Mouse (Mus musculus): ENCODE results near the gene Tmem127. TPM values are rescaled to one million over a fixed set of nuclear protein-coding genes. Genes with fewer than 3 reads are reported as not detected.

The Tmem127 gene
- total RNA-seq, 2 experiments from 2014 or later, result 96.3 to 101 TPM

GRCm38 (mm10) chr2:127310246-127310645 is 62.5 kb downstream of the Tmem127 start:
- no peak for DNase-seq (ENCODE audit: low spot score in 2 of 2)

GRCm38 (mm10) chr2:127310685-127311084 is 63.0 kb downstream of the Tmem127 start:
- DNase-seq (ENCODE audit: low spot score in 2 of 2), result no peak

Other genes with a start within 250 kb of the Tmem127 start
- gene Ap4e1, start 239.2 kb upstream of the Tmem127 start, total RNA-seq (2021), result 10 to 100 TPM; 12.1 to 14.3 TPM
- gene Blvra, start 177.2 kb upstream of the Tmem127 start, total RNA-seq (2021), result 10 to 100 TPM; 16.3 to 19.1 TPM
- gene Ncaph, start 114.0 kb upstream of the Tmem127 start, total RNA-seq (2021), result 1 to 10 TPM; 4.5 to 5.6 TPM
- 1 to 10 TPM; 3.3 to 7.1 TPM for gene Itpripl1, start 104.5 kb upstream of the Tmem127 start, total RNA-seq (2021)
- under 1 TPM; 0.74 to 0.97 TPM for gene 1810024B03Rik, start 39.6 kb upstream of the Tmem127 start, total RNA-seq (2021)
- 10 to 100 TPM; 77.5 to 79.7 TPM for gene Snrnp200, start 39.5 kb upstream of the Tmem127 start, total RNA-seq (2021)
- gene Ciao1, start 92 bp upstream of the Tmem127 start, total RNA-seq (2021), result 10 to 100 TPM; 62.2 to 68.6 TPM
- 100 to 1,000 TPM; 148 to 149 TPM for gene Stard7, start 22.3 kb downstream of the Tmem127 start, total RNA-seq (2021)
- gene Dusp2, start 88.3 kb downstream of the Tmem127 start, total RNA-seq (2021), result 1 to 10 TPM; 2.0 to 3.9 TPM
- not detected for gene Astl, start 90.7 kb downstream of the Tmem127 start, total RNA-seq (2021)
- gene Adra2b, start 115.3 kb downstream of the Tmem127 start, total RNA-seq (2021), result under 1 TPM; 0.18 to 0.43 TPM
- gene Gpat2, start 177.3 kb downstream of the Tmem127 start, total RNA-seq (2021), result under 1 TPM in 1 of 2 experiments, not detected in 1; 0.29 TPM
- 10 to 100 TPM; 17.7 to 18.4 TPM for gene Fahd2a, start 196.7 kb downstream of the Tmem127 start, total RNA-seq (2021)